Mouse (Mus musculus) embryonic facial prominence, embryonic 14.5 days (tissue): Measurements from ENCODE around the gene 4930402H24Rik. TPM values are rescaled to one million over a fixed set of nuclear protein-coding genes. Genes with fewer than 3 reads are reported as not detected.
A peak's percentile ranks its signal among the peaks of the same experiment; 100 is the strongest.

Source experiments
- ATAC-seq: fragments of 200-750 bp; cut with Nextera tagmentation; 2 replicates; pipeline ENCODE4 v1.8.0; 2017; ENCODE audit warnings: low read depth, moderate number of reproducible peaks, moderate TSS enrichment
- DNase-seq: peaks from one replicate; pipeline ENCODE4 v3.0.0-alpha.2; 2015; ENCODE audit warnings: low spot score
- H3K27ac ChIP-seq: fragments of 300-500 bp; sonication (generic); replicated peaks from 2 replicates; pipeline ENCODE4 v1.5.1; 2014; ENCODE audit warnings: low read depth, mild to moderate bottlenecking, low read length, moderate library complexity
- H3K27me3 ChIP-seq: fragments of 300-500 bp; sonication (generic); replicated peaks from 2 replicates; pipeline ENCODE4 v1.6.1; 2014; ENCODE audit warnings: low read length; ENCODE audit not compliant: control insufficient read depth, insufficient read depth
- H3K36me3 ChIP-seq: fragments of 300-500 bp; sonication (generic); 2 replicates; pipeline ENCODE4 v1.6.1; 2014; ENCODE audit warnings: low read length, mixed read lengths; ENCODE audit not compliant: control insufficient read depth, insufficient read depth
- H3K4me1 ChIP-seq: fragments of 300-500 bp; sonication (generic); 2 replicates; pipeline ENCODE4 v1.6.1; 2014; ENCODE audit warnings: antibody characterized with exemption, low read length; ENCODE audit not compliant: control insufficient read depth, insufficient read depth
- H3K4me2 ChIP-seq: fragments of 300-500 bp; sonication (generic); 2 replicates; pipeline ENCODE4 v1.6.1; 2014; ENCODE audit warnings: low read depth, mild to moderate bottlenecking, low read length, moderate library complexity, mixed read lengths
- H3K4me3 ChIP-seq: fragments of 300-500 bp; sonication (generic); 2 replicates; pipeline ENCODE4 v1.5.1; 2014; ENCODE audit warnings: low read depth, mild to moderate bottlenecking, low read length
- H3K9ac ChIP-seq: fragments of 300-500 bp; sonication (generic); 2 replicates; pipeline ENCODE4 v1.6.1; 2014; ENCODE audit warnings: low read depth, mild to moderate bottlenecking, low read length, moderate library complexity, mixed read lengths
- H3K9me3 ChIP-seq: fragments of 300-500 bp; sonication (generic); 2 replicates; pipeline ENCODE4 v1.6.1; 2016; ENCODE audit warnings: low read length; ENCODE audit not compliant: control insufficient read depth
- WGBS: fragments of 180-500 bp; shearing (Covaris S2); extraction: QIAGEN DNeasy Blood & Tissue Kit; methylation state at CpG from one replicate; pipeline ENCODE4 v1.1.7; 2014; 5-methylcytosine and 5-hydroxymethylcytosine counted together
- polyA plus RNA-seq: library from polyadenylated mRNA; unstranded; fragments of >200 nt; fragmentation: Nextera tagmentation; extraction: Ambion mirVana; gene quantifications from 2 replicates; pipeline ENCODE4 v1.2.1, GENCODE M21; 2014

Gene 4930402H24Rik
- polyA plus RNA-seq, 1 experiment from 2014 or later: 33.0 TPM

GRCm38 (mm10) chr2:130754596-130754995 lies 151.6 kb downstream of the 4930402H24Rik start:
- Histone ChIP-seq H3K9ac (no peak overlapping the region), H3K9me3 (no peaks in the 10 kb centered on the region), H3K4me3 (no peak overlapping the region), H3K27me3 (no peaks in the 10 kb centered on the region), H3K27ac (no peak overlapping the region), H3K36me3 (peaks cover 19% of the 10 kb centered on the region; the same call in 1 of the 2 replicates), H3K4me1 (no peaks in the 10 kb centered on the region), H3K4me2 (no peak overlapping the region)
- DNase-seq (no peak), ATAC-seq (no peak)
- 91% methylated on average over 3 of the region's 3 CpGs for WGBS

GRCm38 (mm10) chr2:130750449-130750848 lies 155.8 kb downstream of the 4930402H24Rik start:
- Histone ChIP-seq H3K4me2 (no peak overlapping the region), H3K9me3 (no peaks in the 10 kb centered on the region), H3K4me1 (no peaks in the 10 kb centered on the region), H3K9ac (no peak overlapping the region), H3K36me3 (peaks cover 43% of the 10 kb centered on the region), H3K4me3 (no peak overlapping the region), H3K27me3 (no peaks in the 10 kb centered on the region), H3K27ac (no peak overlapping the region)
- WGBS: 50% methylated on average over 8 of the region's 8 CpGs
- DNase-seq (no peak), ATAC-seq (no peak)

- DNase-seq: peak; percentile 14
- Histone ChIP-seq H3K4me1 (no peaks in the 10 kb centered on the region), H3K4me3 (no peak overlapping the region), H3K9me3 (no peaks in the 10 kb centered on the region), H3K4me2 (no peak overlapping the region), H3K27ac (no peak overlapping the region), H3K9ac (no peak overlapping the region), H3K36me3 (peaks cover 51% of the 10 kb centered on the region), H3K27me3 (no peaks in the 10 kb centered on the region)
- 77% methylated on average over 3 of the region's 3 CpGs for WGBS
- no peak for ATAC-seq
Observed at GRCm38 (mm10) chr2:130749708-130750107, 156.5 kb downstream of the 4930402H24Rik start.

- H3K9ac ChIP-seq: no peak overlapping the region
- H3K4me3 ChIP-seq: no peak overlapping the region
- ATAC-seq (no peak), DNase-seq (no peak)
- WGBS: 88% methylated on average over 1 of the region's 1 CpGs
- H3K27me3 ChIP-seq: no peaks in the 10 kb centered on the region
- no peak overlapping the region for H3K4me2 ChIP-seq
- no peaks in the 10 kb centered on the region for H3K9me3 ChIP-seq
- H3K4me1 ChIP-seq: no peaks in the 10 kb centered on the region
- H3K27ac ChIP-seq: no peak overlapping the region
- peaks cover 97% of the 10 kb centered on the region for H3K36me3 ChIP-seq
Observed at GRCm38 (mm10) chr2:130743576-130743975, 162.6 kb downstream of the 4930402H24Rik start.

GRCm38 (mm10) chr2:130740096-130740495 lies 166.1 kb downstream of the 4930402H24Rik start:
- DNase-seq (no peak), ATAC-seq (no peak)
- 49% methylated on average over 4 of the region's 4 CpGs for WGBS
- H3K4me2 ChIP-seq: no peak overlapping the region
- no peak overlapping the region for H3K9ac ChIP-seq
- H3K4me3 ChIP-seq: no peak overlapping the region
- H3K36me3 ChIP-seq: peaks cover 95% of the 10 kb centered on the region
- no peaks in the 10 kb centered on the region for H3K4me1 ChIP-seq
- H3K27ac ChIP-seq: no peak overlapping the region
- no peaks in the 10 kb centered on the region for H3K9me3 ChIP-seq
- no peaks in the 10 kb centered on the region for H3K27me3 ChIP-seq

GRCm38 (mm10) chr2:130738019-130738418 lies 168.2 kb downstream of the 4930402H24Rik start:
- H3K27ac ChIP-seq: no peak overlapping the region
- ATAC-seq: no peak
- H3K27me3 ChIP-seq: no peaks in the 10 kb centered on the region
- H3K4me3 ChIP-seq: no peak overlapping the region
- H3K9me3 ChIP-seq: no peaks in the 10 kb centered on the region
- H3K4me1 ChIP-seq: no peaks in the 10 kb centered on the region
- no peak overlapping the region for H3K4me2 ChIP-seq
- H3K9ac ChIP-seq: no peak overlapping the region
- DNase-seq: no peak
- 82% methylated on average over 6 of the region's 6 CpGs for WGBS
- H3K36me3 ChIP-seq: peaks cover 88% of the 10 kb centered on the region

GRCm38 (mm10) chr2:130735281-130735680 lies 170.9 kb downstream of the 4930402H24Rik start:
- Histone ChIP-seq H3K4me3 (no peak overlapping the region), H3K4me1 (no peaks in the 10 kb centered on the region), H3K36me3 (peaks cover 82% of the 10 kb centered on the region), H3K27me3 (no peaks in the 10 kb centered on the region), H3K9ac (no peak overlapping the region), H3K4me2 (no peak overlapping the region), H3K9me3 (no peaks in the 10 kb centered on the region), H3K27ac (no peak overlapping the region)
- WGBS: 88% methylated on average over 5 of the region's 5 CpGs
- ATAC-seq (no peak), DNase-seq (no peak)

- H3K9ac ChIP-seq: no peak overlapping the region
- no peaks in the 10 kb centered on the region for H3K27me3 ChIP-seq
- 95% methylated on average over 2 of the region's 3 CpGs for WGBS
- no peak for DNase-seq
- no peak overlapping the region for H3K4me2 ChIP-seq
- peaks cover 83% of the 10 kb centered on the region for H3K36me3 ChIP-seq
- no peak overlapping the region for H3K4me3 ChIP-seq
- H3K4me1 ChIP-seq: no peaks in the 10 kb centered on the region
- no peak for ATAC-seq
- no peak overlapping the region for H3K27ac ChIP-seq
- H3K9me3 ChIP-seq: no peaks in the 10 kb centered on the region
Observed at GRCm38 (mm10) chr2:130733444-130733843, 172.8 kb downstream of the 4930402H24Rik start.

- no peaks in the 10 kb centered on the region for H3K27me3 ChIP-seq
- 69% methylated on average over 5 of the region's 5 CpGs for WGBS
- no peak overlapping the region for H3K4me2 ChIP-seq
- no peaks in the 10 kb centered on the region for H3K9me3 ChIP-seq
- no peak overlapping the region for H3K4me3 ChIP-seq
- no peak overlapping the region for H3K27ac ChIP-seq
- no peaks in the 10 kb centered on the region for H3K4me1 ChIP-seq
- no peak overlapping the region for H3K9ac ChIP-seq
- no peak for DNase-seq
- H3K36me3 ChIP-seq: peaks cover 84% of the 10 kb centered on the region
- ATAC-seq: no peak
Observed at GRCm38 (mm10) chr2:130731855-130732254, 174.4 kb downstream of the 4930402H24Rik start.
